Mouse (Mus musculus): ENCODE results near the gene Limk2.

Gene Limk2

GRCm38 (mm10) chr11:3301075-3301474 is 107.9 kb downstream of the Limk2 start:
- no peak for DNase-seq (ENCODE audit: low read depth, low spot score)

GRCm38 (mm10) chr11:3298813-3299185 is 110.2 kb downstream of the Limk2 start:
- no peak for DNase-seq (ENCODE audit: low read depth, low spot score)

DNA sequence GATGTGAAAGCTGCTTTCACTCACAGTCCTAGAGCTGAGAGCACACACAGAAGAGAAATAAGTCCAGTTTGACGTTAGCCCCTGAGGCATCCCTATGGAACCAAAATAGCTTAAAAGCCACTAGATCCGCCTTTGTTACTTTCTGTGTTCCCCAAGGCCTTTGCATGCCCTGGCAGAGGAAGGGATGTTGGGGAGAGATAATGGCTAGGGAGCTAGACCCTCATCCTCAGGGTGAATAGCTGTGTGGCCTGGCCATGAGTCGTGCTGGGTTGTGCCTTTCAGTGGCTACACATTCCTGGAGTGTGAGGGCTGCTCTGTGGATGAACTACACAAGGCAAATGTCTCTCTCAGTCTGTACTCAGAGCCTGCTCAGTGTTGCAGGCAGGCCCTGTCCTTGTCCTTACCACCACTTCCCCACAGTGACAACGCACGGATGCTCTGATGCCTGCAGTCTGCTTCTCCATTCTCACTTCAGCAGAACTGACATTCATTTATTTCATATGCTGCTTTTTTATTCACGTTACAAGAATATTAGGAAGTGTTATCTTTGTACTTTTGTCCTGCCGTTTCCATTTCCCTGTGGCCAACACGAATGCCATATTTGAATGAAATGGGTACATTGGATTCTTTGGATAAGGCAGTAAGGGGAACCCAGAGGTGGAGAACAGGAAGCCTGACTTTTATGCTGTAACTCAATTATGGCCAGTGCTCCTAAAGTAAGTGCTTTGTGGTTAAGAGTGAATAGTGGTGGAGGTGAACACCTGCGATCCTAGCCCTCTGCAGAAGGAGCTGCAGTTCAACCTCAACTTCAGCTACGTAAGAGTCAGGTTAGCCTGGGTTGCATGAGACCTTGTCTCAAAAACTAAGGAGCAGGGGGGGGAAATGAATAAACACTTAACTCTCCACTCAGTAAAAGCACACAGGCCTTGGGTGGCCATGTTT is 110.8 kb downstream of the Limk2 start:
- DNase-seq (ENCODE audit: low read depth, low spot score), result no peak

DNA sequence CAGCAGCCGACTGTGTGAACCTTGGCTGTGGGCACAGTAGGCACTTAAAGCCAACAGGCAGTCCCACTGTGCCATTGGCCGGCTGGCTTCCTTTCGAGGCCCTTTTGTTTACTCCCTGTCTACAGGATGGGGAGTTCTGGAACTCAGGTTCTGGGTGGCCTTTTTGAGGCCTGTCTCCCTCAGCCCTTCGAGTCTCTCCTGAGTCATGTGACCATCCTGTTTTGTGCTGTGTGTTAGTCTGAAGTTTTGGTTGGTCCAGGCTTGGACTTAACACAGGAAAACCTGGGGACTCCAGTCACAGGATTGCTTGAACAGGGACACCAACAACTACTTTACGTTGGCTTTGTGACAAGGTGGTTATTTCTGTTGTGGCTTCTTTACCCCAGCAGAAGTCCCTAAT is 112.9 kb downstream of the Limk2 start:
- no peak for DNase-seq (ENCODE audit: low read depth, low spot score)

DNA sequence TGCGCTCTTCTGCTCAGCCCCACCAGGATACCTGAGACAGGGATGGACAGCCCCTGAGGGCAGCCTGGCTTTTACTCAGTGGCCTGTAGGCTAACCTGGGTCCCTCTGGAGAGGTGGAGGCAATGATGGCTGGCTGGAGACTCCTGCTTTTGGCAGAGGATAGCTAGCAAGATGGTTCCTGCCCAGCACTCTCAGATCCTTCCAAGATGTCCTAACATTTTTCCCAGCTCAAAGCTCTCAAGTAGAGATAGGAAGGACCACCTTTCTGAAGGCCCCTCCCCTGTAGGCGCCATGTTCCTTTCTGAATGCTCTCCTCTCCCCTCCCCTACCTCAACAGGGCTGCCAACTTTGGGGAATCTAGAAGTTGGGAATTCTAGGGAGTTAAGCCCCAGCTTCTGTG is 114.3 kb downstream of the Limk2 start:
- DNase-seq (ENCODE audit: low read depth, low spot score), result no peak

All from brain, embryonic 18.5 days (tissue).